Mouse (Mus musculus) MEL (cell line): ENCODE data around the gene Defb11. TPM values are rescaled to one million over a fixed set of nuclear protein-coding genes. Genes with fewer than 3 reads are reported as not detected.
"Not testable (repeated sequence)": the region's sequence is repeated elsewhere in the genome, so short reads cannot be mapped to it uniquely, and the experiment has no call there.

Experiments
- DNase-seq: peaks from one replicate; pipeline ENCODE4 v3.0.0; 2011; ENCODE audit warnings: low read depth, low spot score
- H3K27ac ChIP-seq: 2 replicates; pipeline ENCODE4 v1.5.1; 2012; ENCODE audit warnings: low read depth, mild to moderate bottlenecking, control low read depth, low read length, moderate library complexity; ENCODE audit not compliant: control insufficient read depth
- H3K27me3 ChIP-seq, 2 experiments: fragments of 150-350 bp in 1 of 2; sonication (generic) in 1 of 2; 2 replicates each; pipeline ENCODE4 v1.6.1; 2012; ENCODE audit warnings: low read length in 2 of 2, mild to moderate bottlenecking in 2 of 2, improper control_type of control experiment in 1 of 2, moderate library complexity in 1 of 2; ENCODE audit not compliant: insufficient read depth in 2 of 2, control insufficient read depth in 1 of 2
- H3K36me3 ChIP-seq, 2 experiments: 2 replicates each; pipeline ENCODE4 v1.6.1; 2012 to 2014; ENCODE audit warnings: low read length in 2 of 2, improper control_type of control experiment in 1 of 2, inconsistent platforms in 1 of 2, mild to moderate bottlenecking in 1 of 2; ENCODE audit not compliant: insufficient read depth in 2 of 2, control insufficient read depth in 1 of 2
- H3K4me1 ChIP-seq, 2 experiments: fragments of 150-350 bp in 1 of 2; sonication (generic) in 1 of 2; 2 replicates each; pipeline ENCODE4 v1.6.1; 2012; ENCODE audit warnings: low read length in 2 of 2, improper control_type of control experiment in 1 of 2, mild to moderate bottlenecking in 1 of 2; ENCODE audit not compliant: insufficient read depth in 2 of 2, control insufficient read depth in 1 of 2
- H3K4me3 ChIP-seq, 2 experiments: fragments of 150-350 bp in 1 of 2; sonication (generic) in 1 of 2; 2 replicates each; pipeline ENCODE4 v1.5.1; 2012; ENCODE audit warnings: low read depth in 2 of 2, low read length in 2 of 2, mild to moderate bottlenecking in 2 of 2, moderate library complexity in 2 of 2, control low read depth in 1 of 2, improper control_type of control experiment in 1 of 2; ENCODE audit not compliant: control insufficient read depth in 1 of 2, insufficient read depth in 1 of 2
- H3K79me2 ChIP-seq: 2 replicates; pipeline ENCODE4 v1.6.1; 2012; ENCODE audit warnings: mild to moderate bottlenecking, low read length, moderate library complexity; ENCODE audit not compliant: control insufficient read depth, poor library complexity, insufficient read depth
- H3K9ac ChIP-seq: 2 replicates; pipeline ENCODE4 v1.6.1; 2012; ENCODE audit warnings: low read depth, mild to moderate bottlenecking, control low read depth, low read length, moderate library complexity; ENCODE audit not compliant: control insufficient read depth, poor library complexity, severe bottlenecking
- H3K9me3 ChIP-seq: fragments of 150-350 bp; sonication (generic); replicated peaks from 2 replicates; pipeline ENCODE4 v1.6.1; 2012; ENCODE audit warnings: mild to moderate bottlenecking, low read length, improper control_type of control experiment, moderate library complexity; ENCODE audit not compliant: insufficient read depth
- BHLHE40 ChIP-seq: IDR thresholded peaks from 2 replicates; pipeline ENCODE4 v1.6.1; 2012; ENCODE audit warnings: low read depth, mild to moderate bottlenecking, inconsistent platforms, low read length, improper control_type of control experiment, borderline replicate concordance
- CHD2 ChIP-seq: IDR thresholded peaks from 2 replicates; pipeline ENCODE4 v1.6.1; 2011; ENCODE audit warnings: low read length, improper control_type of control experiment
- CTCF ChIP-seq, 3 experiments: IDR thresholded peaks in 2 of 3; conservative IDR thresholded peaks in 1 of 3; 2 replicates each; pipeline ENCODE4 v1.5.1; 2011 to 2012; ENCODE audit warnings: low read length in 3 of 3, low read depth in 2 of 3, mild to moderate bottlenecking in 2 of 3, improper control_type of control experiment in 1 of 3, inconsistent platforms in 1 of 3, mixed read lengths in 1 of 3, moderate library complexity in 1 of 3; ENCODE audit not compliant: control insufficient read depth in 1 of 3, insufficient read depth in 1 of 3, poor library complexity in 1 of 3, severe bottlenecking in 1 of 3
- E2F4 ChIP-seq: IDR thresholded peaks from 2 replicates; pipeline ENCODE4 v1.6.1; 2011; ENCODE audit warnings: low read depth, low read length, improper control_type of control experiment, borderline replicate concordance
- EP300 ChIP-seq, 2 experiments: IDR thresholded peaks; 2 replicates each; pipeline ENCODE4 v1.6.1; 2011; ENCODE audit warnings: improper control_type of control experiment in 2 of 2, low read length in 2 of 2, low read depth in 1 of 2, mild to moderate bottlenecking in 1 of 2
- ETS1 ChIP-seq: IDR thresholded peaks from 2 replicates; pipeline ENCODE4 v1.6.1; 2012; ENCODE audit warnings: low read depth, mild to moderate bottlenecking, inconsistent platforms, low read length, improper control_type of control experiment, moderate library complexity
- GABPA ChIP-seq: IDR thresholded peaks from 2 replicates; pipeline ENCODE4 v1.6.1; 2012; ENCODE audit warnings: low read depth, mild to moderate bottlenecking, inconsistent platforms, low read length, improper control_type of control experiment, moderate library complexity
- HCFC1 ChIP-seq: IDR thresholded peaks from 2 replicates; pipeline ENCODE4 v1.6.1; 2012; ENCODE audit warnings: low read depth, mild to moderate bottlenecking, inconsistent platforms, low read length, improper control_type of control experiment, moderate library complexity
- JUND ChIP-seq: IDR thresholded peaks from 2 replicates; pipeline ENCODE4 v1.6.1; 2011; ENCODE audit warnings: low read depth, mild to moderate bottlenecking, improper control_type of control experiment, low read length
- KAT2A ChIP-seq: conservative IDR thresholded peaks from 2 replicates; pipeline ENCODE4 v1.6.1; 2012; ENCODE audit warnings: low read depth, low read length, improper control_type of control experiment, inconsistent platforms
- MAZ ChIP-seq: IDR thresholded peaks from 2 replicates; pipeline ENCODE4 v1.6.1; 2012; ENCODE audit warnings: low read depth, mild to moderate bottlenecking, inconsistent platforms, low read length, improper control_type of control experiment
- POLR2A ChIP-seq, 2 experiments: IDR thresholded peaks; 2 replicates each; pipeline ENCODE4 v1.6.1; 2011 to 2012; ENCODE audit warnings: low read length in 2 of 2, mild to moderate bottlenecking in 2 of 2, control low read depth in 1 of 2, improper control_type of control experiment in 1 of 2, low read depth in 1 of 2, moderate library complexity in 1 of 2; ENCODE audit not compliant: control insufficient read depth in 1 of 2, insufficient read depth in 1 of 2, poor library complexity in 1 of 2
- POLR2AphosphoS2 ChIP-seq: IDR thresholded peaks from 2 replicates; pipeline ENCODE4 v1.6.1; 2011; ENCODE audit warnings: low read length, improper control_type of control experiment
- SMC3 ChIP-seq: IDR thresholded peaks from 2 replicates; pipeline ENCODE4 v1.6.1; 2011; ENCODE audit warnings: low read depth, low read length, improper control_type of control experiment
- TBP ChIP-seq: IDR thresholded peaks from 2 replicates; pipeline ENCODE4 v1.8.0; 2011; ENCODE audit warnings: low read depth, low read length, improper control_type of control experiment
- UBTF ChIP-seq: IDR thresholded peaks from 2 replicates; pipeline ENCODE4 v1.6.1; 2012; ENCODE audit warnings: low read depth, mild to moderate bottlenecking, inconsistent platforms, low read length, improper control_type of control experiment, moderate library complexity, borderline replicate concordance; ENCODE audit not compliant: insufficient read depth
- USF2 ChIP-seq, 2 experiments: IDR thresholded peaks; 2 replicates each; pipeline ENCODE4 v1.6.1; 2011 to 2012; ENCODE audit warnings: improper control_type of control experiment in 2 of 2, low read length in 2 of 2, borderline replicate concordance in 1 of 2, inconsistent platforms in 1 of 2, low read depth in 1 of 2, mild to moderate bottlenecking in 1 of 2; ENCODE audit not compliant: insufficient read depth in 1 of 2
- ZC3H11A ChIP-seq: IDR thresholded peaks from 2 replicates; pipeline ENCODE4 v1.6.1; 2012; ENCODE audit warnings: low read depth, mild to moderate bottlenecking, inconsistent platforms, low read length, improper control_type of control experiment
- ZKSCAN1 ChIP-seq: IDR thresholded peaks from 2 replicates; pipeline ENCODE4 v1.6.1; 2012; ENCODE audit warnings: low read depth, mild to moderate bottlenecking, inconsistent platforms, low read length, improper control_type of control experiment, moderate library complexity
- ZNF384 ChIP-seq: IDR thresholded peaks from 2 replicates; pipeline ENCODE4 v1.6.1; 2012; ENCODE audit warnings: low read depth, mild to moderate bottlenecking, inconsistent platforms, low read length, improper control_type of control experiment
- polyA plus RNA-seq, 2 experiments: library from polyadenylated mRNA; stranded (reverse) in 1 of 2; unstranded in 1 of 2; fragments of >175 nt in 1 of 2; fragments of >200 nt in 1 of 2; gene quantifications; 2 replicates each; pipeline versions ENCODE4 v1.2.1 to v1.2.4; 2012; ENCODE audit warnings: low replicate concordance in 2 of 2, low read depth in 1 of 2; ENCODE audit not compliant: insufficient read length in 2 of 2, insufficient read depth in 1 of 2, missing spikeins in 1 of 2
- total RNA-seq: library from RNA; depleted of rRNA; stranded (reverse); fragments of 300-350 nt; gene quantifications from 2 replicates; pipeline ENCODE4 v1.2.3, GENCODE M21; 2012

The Defb11 gene
- total and polyA plus RNA-seq, 3 experiments = not detected

- H3K9ac ChIP-seq = no peak within 1 kb of the TSS
- TF ChIP-seq ZC3H11A (no peak), CTCF (IDR thresholded peaks at IDR 0.05 in 2 of 3, conservative IDR thresholded peaks at IDR 0.05 in 1 of 3; ENCODE audit: control insufficient read depth in 1 of 3, insufficient read depth in 1 of 3, low read depth in 2 of 3, low read length in 3 of 3, poor library complexity in 1 of 3, severe bottlenecking in 1 of 3) (no peak), CHD2 (no peak), UBTF (no peak), ETS1 (no peak), BHLHE40 (no peak)
- DNase-seq = no peak
- H3K4me1 ChIP-seq = no peaks in the 10 kb centered on the region
- H3K27me3 ChIP-seq = no peaks in the 10 kb centered on the region
- no peaks in the 10 kb centered on the region for H3K79me2 ChIP-seq
- H3K4me3 ChIP-seq = no peak within 1 kb of the TSS
- no peaks in the 10 kb centered on the region for H3K36me3 ChIP-seq
- H3K27ac ChIP-seq = no peak within 1 kb of the TSS
- no peaks in the 10 kb centered on the region for H3K9me3 ChIP-seq
Observed at GRCm38 (mm10) chr8:21932610-21933009, 26.4 kb upstream of the Defb11 start, which contains the start of gene Defb15. Gene Defb15, minus strand, starts transcription at chr8:21932710.

GRCm38 (mm10) chr8:21930754-21931153 is 24.5 kb upstream of the Defb11 start:
- H3K4me1 ChIP-seq, H3K4me3 ChIP-seq, H3K79me2 ChIP-seq, DNase-seq, H3K27me3 ChIP-seq, H3K9me3 ChIP-seq, H3K36me3 ChIP-seq, H3K9ac ChIP-seq, H3K27ac ChIP-seq: not testable (repeated sequence)

GRCm38 (mm10) chr8:21915625-21916024 is 9.4 kb upstream of the Defb11 start:
- Histone ChIP-seq H3K4me3 (no peak overlapping the region), H3K9me3 (no peaks in the 10 kb centered on the region), H3K36me3 (no peaks in the 10 kb centered on the region), H3K79me2 (no peaks in the 10 kb centered on the region), H3K4me1 (no peaks in the 10 kb centered on the region), H3K27me3 (no peaks in the 10 kb centered on the region), H3K27ac (no peak overlapping the region), H3K9ac (no peak overlapping the region)
- no peak for TF ChIP-seq ZKSCAN1
- TF ChIP-seq JUND = no peak
- no peak for TF ChIP-seq USF2 (IDR thresholded peaks at IDR 0.05; ENCODE audit: borderline replicate concordance in 1 of 2, insufficient read depth in 1 of 2, low read depth in 1 of 2, low read length in 2 of 2)
- TF ChIP-seq UBTF = no peak
- no peak for TF ChIP-seq HCFC1
- no peak for TF ChIP-seq E2F4
- no peak for TF ChIP-seq CTCF (IDR thresholded peaks at IDR 0.05 in 2 of 3, conservative IDR thresholded peaks at IDR 0.05 in 1 of 3; ENCODE audit: control insufficient read depth in 1 of 3, insufficient read depth in 1 of 3, low read depth in 2 of 3, low read length in 3 of 3, poor library complexity in 1 of 3, severe bottlenecking in 1 of 3)
- TF ChIP-seq ZNF384 = no peak
- TF ChIP-seq SMC3 = no peak
- TF ChIP-seq POLR2AphosphoS2 = no peak
- TF ChIP-seq ZC3H11A = no peak
- TF ChIP-seq GABPA = no peak
- no peak for TF ChIP-seq ETS1
- no peak for TF ChIP-seq TBP
- no peak for TF ChIP-seq MAZ
- TF ChIP-seq POLR2A (IDR thresholded peaks at IDR 0.05; ENCODE audit: control insufficient read depth in 1 of 2, insufficient read depth in 1 of 2, low read depth in 1 of 2, low read length in 2 of 2, poor library complexity in 1 of 2) = no peak
- no peak for TF ChIP-seq KAT2A
- no peak for TF ChIP-seq EP300 (IDR thresholded peaks at IDR 0.05; ENCODE audit: low read depth in 1 of 2, low read length in 2 of 2)
- DNase-seq = no peak
